13 mouse cellular contexts compared by ENCODE assay signal in the genomic region with DNA sequence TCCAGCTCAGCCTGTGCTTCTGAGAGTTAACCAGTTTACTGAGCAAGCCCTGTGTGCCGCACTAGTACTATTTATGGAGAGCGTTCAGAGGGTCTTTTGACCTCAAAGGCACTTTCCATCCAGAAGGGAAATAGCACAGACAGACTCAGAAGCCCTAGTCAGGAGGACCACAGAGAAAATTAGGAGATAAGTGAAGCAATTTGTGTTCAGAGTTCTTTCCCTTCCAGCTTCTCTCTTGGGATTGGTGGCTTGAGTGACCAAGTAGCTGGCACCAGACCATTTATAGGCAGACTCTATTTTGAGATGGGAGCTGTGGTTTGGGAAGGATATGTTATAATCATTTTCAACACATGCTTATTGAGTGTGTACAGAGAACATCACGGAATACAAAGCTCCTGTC. TPM values are rescaled to one million over a fixed set of nuclear protein-coding genes. Genes with fewer than 3 reads are reported as not detected.
DNase-seq lines count a peak whose midpoint lies in the region; ATAC-seq and TF ChIP-seq lines count a peak whose summit lies in the region.
"Had no signal": no experiment of that assay in that cellular context is flagged by ENCODE, and none has a peak within 500 bp of the region (broad histone marks: within the 10 kb centered on the region; RNA-seq: fewer than 3 reads in every experiment).

No protein-coding gene starts in this region.

- WGBS in forebrain, postnatal 0 days = 66% methylated on average over 3 of the region's 3 CpGs
- 86% methylated on average over 3 of the region's 3 CpGs for WGBS in forebrain, embryonic 11.5 days
- WGBS in limb, embryonic 12.5 days = 70% methylated on average over 3 of the region's 3 CpGs
- WGBS in limb, embryonic 10.5 days = 78% methylated on average over 3 of the region's 3 CpGs
- WGBS in limb, embryonic 15.5 days = 50% methylated on average over 3 of the region's 3 CpGs

- H3K9ac ChIP-seq in forebrain, postnatal 0 days = no peak overlapping the region
- H3K9ac ChIP-seq in forebrain, embryonic 11.5 days (ENCODE audit: low read length) = no peak overlapping the region
- H3K9ac ChIP-seq in limb, embryonic 12.5 days (replicated peaks) = no peak overlapping the region
- no peak overlapping the region for H3K9ac ChIP-seq in limb, embryonic 15.5 days
- H3K9ac ChIP-seq: kidney, embryonic 15.5 days had no signal

- no peaks in the 10 kb centered on the region for H3K9me3 ChIP-seq in forebrain, postnatal 0 days (ENCODE audit: low read length)
- H3K9me3 ChIP-seq in forebrain, embryonic 11.5 days (ENCODE audit: control insufficient read depth, low read length) = no peaks in the 10 kb centered on the region
- no peaks in the 10 kb centered on the region for H3K9me3 ChIP-seq in limb, embryonic 12.5 days
- no peaks in the 10 kb centered on the region for H3K9me3 ChIP-seq in limb, embryonic 10.5 days (replicated peaks)
- no peaks in the 10 kb centered on the region for H3K9me3 ChIP-seq in limb, embryonic 15.5 days
- H3K9me3 ChIP-seq: G1E; kidney, embryonic 15.5 days had no signal

- H3K36me3 ChIP-seq in forebrain, postnatal 0 days (ENCODE audit: insufficient read depth) = peaks cover 17% of the 10 kb centered on the region
- H3K36me3 ChIP-seq in forebrain, embryonic 11.5 days (ENCODE audit: control insufficient read depth, insufficient read depth, low read length) = no peaks in the 10 kb centered on the region
- H3K36me3 ChIP-seq in limb, embryonic 12.5 days = 0 out of 2 replicates have a peak, but pooled peaks cover 3% of the 10 kb centered on the region
- H3K36me3 ChIP-seq in limb, embryonic 10.5 days = no peaks in the 10 kb centered on the region
- no peaks in the 10 kb centered on the region for H3K36me3 ChIP-seq in limb, embryonic 15.5 days
- H3K36me3 ChIP-seq: G1E had no signal

- no peak overlapping the region for H3K4me3 ChIP-seq in forebrain, postnatal 0 days (ENCODE audit: low read depth, low read length)
- H3K4me3 ChIP-seq in forebrain, embryonic 11.5 days (ENCODE audit: low read depth, low read length) = no peak overlapping the region
- H3K4me3 ChIP-seq in limb, embryonic 12.5 days (replicated peaks) = no peak overlapping the region
- no peak overlapping the region for H3K4me3 ChIP-seq in limb, embryonic 10.5 days
- no peak overlapping the region for H3K4me3 ChIP-seq in limb, embryonic 15.5 days
- H3K4me3 ChIP-seq: kidney, embryonic 15.5 days had no signal

- peak overlapping the region; percentile 40; the same call in 1 of the 2 replicates for H3K27ac ChIP-seq in forebrain, postnatal 0 days (ENCODE audit: low read depth, low read length)
- H3K27ac ChIP-seq in forebrain, embryonic 11.5 days (ENCODE audit: low read depth, low read length) = no peak overlapping the region
- H3K27ac ChIP-seq in limb, embryonic 12.5 days = peak overlapping the region; percentile 62
- no peak overlapping the region for H3K27ac ChIP-seq in limb, embryonic 10.5 days
- peak overlapping the region; percentile 43; the same call in 1 of the 2 replicates for H3K27ac ChIP-seq in limb, embryonic 15.5 days
- H3K27ac ChIP-seq: kidney, embryonic 15.5 days had no signal

- 0 out of 2 replicates have a peak, but pooled peaks have one; percentile 10 for ATAC-seq in forebrain, postnatal 0 days
- ATAC-seq in forebrain, embryonic 11.5 days (replicated peaks; ENCODE audit: low FRiP score) = no peak
- ATAC-seq in limb, embryonic 12.5 days (ENCODE audit: insufficient number of reproducible peaks, insufficient read depth, low FRiP score, low TSS enrichment, low read depth) = no peak
- ATAC-seq in common myeloid progenitor, adult 5-6 weeks (replicated peaks; ENCODE audit: low read depth, poor library complexity, severe bottlenecking) = peak; percentile 25
- ATAC-seq in limb, embryonic 15.5 days (ENCODE audit: insufficient number of reproducible peaks, low FRiP score, low TSS enrichment, low read depth) = peak; percentile 68; the same call in 1 of the 2 replicates

- DNase-seq in forebrain, postnatal 0 days = no peak
- no peak for DNase-seq in forebrain, embryonic 11.5 days (ENCODE audit: low spot score)
- no peak for DNase-seq in limb, embryonic 10.5 days (ENCODE audit: low spot score)
- DNase-seq in cerebellum, adult 11 months = no peak
- DNase-seq in layer of hippocampus, postnatal 14 days (ENCODE audit: low spot score in 2 of 2) = no peak
- DNase-seq: thymus, postnatal 36 days had no signal

- H3K4me2 ChIP-seq in forebrain, postnatal 0 days (ENCODE audit: low read depth) = no peak overlapping the region
- H3K4me2 ChIP-seq in forebrain, embryonic 11.5 days (ENCODE audit: low read depth, low read length, severe bottlenecking) = no peak overlapping the region
- H3K4me2 ChIP-seq in limb, embryonic 12.5 days = no peak overlapping the region
- no peak overlapping the region for H3K4me2 ChIP-seq in limb, embryonic 15.5 days
- H3K4me2 ChIP-seq: kidney, embryonic 15.5 days had no signal

- H3K4me1 ChIP-seq in forebrain, postnatal 0 days (ENCODE audit: insufficient read depth) = peaks cover 21% of the 10 kb centered on the region
- no peaks in the 10 kb centered on the region for H3K4me1 ChIP-seq in forebrain, embryonic 11.5 days (replicated peaks; ENCODE audit: control insufficient read depth, insufficient read depth, low read length)
- H3K4me1 ChIP-seq in limb, embryonic 12.5 days (replicated peaks) = peaks cover 15% of the 10 kb centered on the region
- H3K4me1 ChIP-seq in limb, embryonic 10.5 days = peaks cover 12% of the 10 kb centered on the region
- H3K4me1 ChIP-seq in limb, embryonic 15.5 days = 0 out of 2 replicates have a peak, but pooled peaks cover 12% of the 10 kb centered on the region

- TF ChIP-seq CTCF in forebrain, postnatal 0 days (IDR thresholded peaks at IDR 0.05; ENCODE audit: low read depth) = no peak

- no peaks in the 10 kb centered on the region for H3K27me3 ChIP-seq in forebrain, postnatal 0 days (ENCODE audit: insufficient read depth, low read length)
- H3K27me3 ChIP-seq in forebrain, embryonic 11.5 days (ENCODE audit: control insufficient read depth, insufficient read depth, low read length) = no peaks in the 10 kb centered on the region
- H3K27me3 ChIP-seq in limb, embryonic 12.5 days = no peaks in the 10 kb centered on the region
- no peaks in the 10 kb centered on the region for H3K27me3 ChIP-seq in limb, embryonic 10.5 days (ENCODE audit: low read depth, poor library complexity, severe bottlenecking)
- H3K27me3 ChIP-seq in limb, embryonic 15.5 days = no peaks in the 10 kb centered on the region
- H3K27me3 ChIP-seq: kidney, embryonic 15.5 days had no signal

RNA-seq across cellular contexts. Expression of gene Sort1, which starts 22.5 kb away (rescaled TPM):
- 61.9 and 69.0 TPM in 2 replicates for total RNA-seq in forebrain, postnatal 0 days (2014; rRNA removed)
- polyA plus RNA-seq in forebrain, postnatal 0 days (2015; fragmentation: Nextera tagmentation; extraction: Ambion mirVana) = 11.3 and 12.9 TPM in 2 replicates
- polyA plus RNA-seq in forebrain, embryonic 11.5 days (2014; fragmentation: Nextera tagmentation; extraction: Ambion mirVana) = 28.9 and 31.3 TPM in 2 replicates
- 14.7 and 16.2 TPM in 2 replicates for polyA plus RNA-seq in limb, embryonic 12.5 days (2016; fragmentation: Nextera tagmentation; extraction: Ambion mirVana)
- 9.4 and 12.1 TPM in 2 replicates for polyA plus RNA-seq in limb, embryonic 10.5 days (2016; fragmentation: Nextera tagmentation; extraction: Ambion mirVana)
- 13.9 and 22.5 TPM in 2 replicates for total RNA-seq in common myeloid progenitor, adult 5-6 weeks (2017)
- 10.2 and 12.8 TPM in 2 replicates for polyA plus RNA-seq in limb, embryonic 15.5 days (2015; fragmentation: Nextera tagmentation; extraction: Ambion mirVana)
- 100 to 1,000 TPM; 255 to 268 TPM for total RNA-seq in layer of hippocampus, postnatal 14 days (2021)

RNA-seq across cellular contexts. Expression of gene Psma5, which starts 49.7 kb away (rescaled TPM):
- total RNA-seq in forebrain, postnatal 0 days (2014; rRNA removed) = 134 and 189 TPM in 2 replicates
- polyA plus RNA-seq in forebrain, postnatal 0 days (2015; fragmentation: Nextera tagmentation; extraction: Ambion mirVana) = 239 and 278 TPM in 2 replicates
- polyA plus RNA-seq in forebrain, embryonic 11.5 days (2014; fragmentation: Nextera tagmentation; extraction: Ambion mirVana) = 277 and 297 TPM in 2 replicates
- 297 and 302 TPM in 2 replicates for polyA plus RNA-seq in limb, embryonic 12.5 days (2016; fragmentation: Nextera tagmentation; extraction: Ambion mirVana)
- polyA plus RNA-seq in limb, embryonic 10.5 days (2016; fragmentation: Nextera tagmentation; extraction: Ambion mirVana) = 374 and 403 TPM in 2 replicates
- 240 and 241 TPM in 2 replicates for total RNA-seq in common myeloid progenitor, adult 5-6 weeks (2017)
- polyA plus RNA-seq in limb, embryonic 15.5 days (2015; fragmentation: Nextera tagmentation; extraction: Ambion mirVana) = 254 and 257 TPM in 2 replicates
- total RNA-seq in layer of hippocampus, postnatal 14 days (2021) = 10 to 100 TPM; 77.2 to 80.1 TPM

RNA-seq across cellular contexts. Expression of gene Mybphl, which starts 58.3 kb away (rescaled TPM):
- not detected in 2 replicates for total RNA-seq in forebrain, postnatal 0 days (2014; rRNA removed)
- not detected in 2 replicates for polyA plus RNA-seq in forebrain, postnatal 0 days (2015; fragmentation: Nextera tagmentation; extraction: Ambion mirVana)
- not detected in 2 replicates for polyA plus RNA-seq in forebrain, embryonic 11.5 days (2014; fragmentation: Nextera tagmentation; extraction: Ambion mirVana)
- polyA plus RNA-seq in limb, embryonic 12.5 days (2016; fragmentation: Nextera tagmentation; extraction: Ambion mirVana) = not detected in 2 replicates
- polyA plus RNA-seq in limb, embryonic 10.5 days (2016; fragmentation: Nextera tagmentation; extraction: Ambion mirVana) = 0.15 TPM in 1 of 2 replicates, not detected in the other
- total RNA-seq in common myeloid progenitor, adult 5-6 weeks (2017) = not detected in 2 replicates
- polyA plus RNA-seq in limb, embryonic 15.5 days (2015; fragmentation: Nextera tagmentation; extraction: Ambion mirVana) = not detected in 2 replicates
- total RNA-seq in layer of hippocampus, postnatal 14 days (2021) = under 1 TPM in 1 of 2 experiments, not detected in 1; 0.94 TPM
- total RNA-seq: G1E; hematopoietic stem cell, adult 5-6 weeks had no signal
- polyA plus RNA-seq: G1E; kidney, embryonic 15.5 days; midbrain, embryonic 14.5 days had no signal

Comparison
In these comparisons a context has a peak if more than half of its experiments do, and no peak if none do; other contexts are left out.
1. ATAC-seq: peak in forebrain, postnatal 0 days (single experiment), common myeloid progenitor, adult 5-6 weeks (single experiment) and limb, embryonic 15.5 days (single experiment); none in forebrain, embryonic 11.5 days (single experiment) and limb, embryonic 12.5 days (single experiment).
2. H3K27ac ChIP-seq: peak in forebrain, postnatal 0 days (single experiment), limb, embryonic 12.5 days (single experiment) and limb, embryonic 15.5 days (single experiment); none in forebrain, embryonic 11.5 days (single experiment) and limb, embryonic 10.5 days (single experiment).